Mouse (Mus musculus): ENCODE measurements around the gene Ncapd2.

Gene Ncapd2

GRCm38 (mm10) chr6:125165328-125165891, 26.1 kb downstream of the Ncapd2 start:
- in situ Hi-C loops (cut with MboI), result no loop called here

DNA sequence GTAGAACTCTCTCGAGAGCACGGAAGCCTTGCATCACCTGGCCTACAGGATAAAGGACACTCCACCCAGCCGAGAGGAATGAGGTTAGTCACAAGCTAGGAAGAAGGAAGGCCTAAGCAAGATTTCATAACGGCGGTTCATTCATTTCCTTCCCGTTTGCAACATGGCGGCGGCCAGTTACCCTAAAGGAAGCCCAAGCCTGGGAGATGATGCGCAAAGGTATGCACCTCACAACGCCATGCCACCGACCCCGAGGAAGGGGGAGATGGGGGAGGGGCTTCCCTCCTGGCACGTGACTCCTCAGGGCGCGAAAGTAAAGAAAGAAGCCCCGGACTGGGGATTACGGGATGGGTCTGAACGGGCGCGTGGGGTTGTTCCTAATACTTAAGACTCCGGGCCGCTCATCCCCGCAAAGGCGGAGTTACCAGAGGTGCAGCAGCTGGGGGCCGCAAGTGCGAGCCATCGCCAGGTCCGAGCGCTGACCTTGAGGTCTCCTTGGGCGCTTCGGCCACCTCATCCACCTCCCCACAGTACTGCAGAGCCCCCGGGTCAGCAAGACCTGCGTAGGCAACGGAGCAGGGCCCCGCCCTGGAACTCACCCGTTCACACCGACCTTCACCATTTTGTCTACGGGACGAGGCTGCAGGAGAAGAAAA, 26.7 kb downstream of the Ncapd2 start:
- in situ Hi-C loops (cut with MboI), result loop anchor here (5.0 kb wide), 1 partner anchor 108 kb away; no protein-coding TSS in a partner anchor

DNA sequence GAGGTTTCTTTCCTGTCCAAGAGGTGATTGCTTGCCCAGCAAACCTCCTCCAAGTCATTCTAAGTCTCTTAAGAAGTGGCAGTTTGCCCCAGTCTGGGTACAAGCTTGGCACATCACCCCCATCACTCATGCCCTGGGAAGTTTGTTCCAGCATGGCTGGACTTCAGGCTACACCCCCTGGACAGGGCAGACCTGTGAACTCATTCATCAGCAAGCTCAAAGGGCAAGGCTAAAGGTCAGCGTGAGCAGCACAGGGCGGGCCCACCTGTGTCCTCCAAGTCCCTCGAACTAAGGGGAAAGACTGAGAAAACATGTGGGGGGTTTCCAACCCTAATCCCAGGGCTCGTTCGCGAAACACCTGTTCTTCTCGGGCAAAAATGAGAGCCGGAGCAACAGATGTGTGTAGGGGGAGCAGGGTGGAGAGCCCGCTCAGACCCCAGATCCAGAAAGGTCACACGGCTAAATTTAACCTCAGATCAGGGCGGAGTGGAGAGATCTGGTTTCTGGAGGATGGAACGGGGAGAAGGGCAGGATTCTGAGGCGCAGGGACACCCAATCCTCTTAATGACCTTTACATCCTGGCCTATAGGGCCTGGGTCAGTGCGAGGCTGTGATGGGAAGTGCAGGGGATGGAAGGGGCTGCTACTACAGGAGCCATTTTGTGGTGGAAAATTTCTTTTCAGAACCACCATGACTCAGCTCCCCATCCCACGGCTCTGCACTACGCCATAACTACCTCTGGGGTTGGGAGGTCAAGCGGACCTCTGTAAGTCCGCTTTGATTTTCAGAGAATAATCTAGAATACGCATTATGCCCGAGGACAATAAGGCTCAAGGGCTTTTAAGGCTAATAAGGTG, 27.5 kb downstream of the Ncapd2 start:
- in situ Hi-C loops (cut with MboI), result loop anchor here (5.0 kb wide), 1 partner anchor 108 kb away; no protein-coding TSS in a partner anchor

DNA sequence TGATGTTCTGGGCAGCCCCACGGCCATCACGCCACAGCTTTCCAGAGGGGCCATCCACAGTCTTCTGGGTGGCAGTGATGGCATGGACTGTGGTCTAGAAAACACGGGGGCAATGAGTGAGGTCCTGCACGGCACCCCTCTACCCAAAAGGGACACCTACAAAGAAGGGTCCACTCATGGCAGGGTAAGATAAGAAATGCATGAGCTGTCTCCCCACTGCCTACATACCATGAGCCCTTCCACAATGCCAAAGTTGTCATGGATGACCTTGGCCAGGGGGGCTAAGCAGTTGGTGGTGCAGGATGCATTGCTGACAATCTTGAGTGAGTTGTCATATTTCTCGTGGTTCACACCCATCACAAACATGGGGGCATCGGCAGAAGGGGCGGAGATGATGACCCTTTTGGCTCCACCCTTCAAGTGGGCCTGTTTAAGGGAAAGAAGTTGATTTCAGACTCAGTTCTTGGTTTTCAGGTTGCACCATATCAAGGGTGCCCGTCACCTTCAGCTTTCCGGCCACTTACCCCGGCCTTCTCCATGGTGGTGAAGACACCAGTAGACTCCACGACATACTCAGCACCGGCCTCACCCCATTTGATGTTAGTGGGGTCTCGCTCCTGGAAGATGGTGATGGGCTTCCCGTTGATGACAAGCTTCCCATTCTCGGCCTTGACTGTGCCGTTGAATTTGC, 28.7 kb downstream of the Ncapd2 start:
- in situ Hi-C loops (cut with MboI), result loop anchor here (5.0 kb wide), 1 partner anchor 110 kb away; no protein-coding TSS in a partner anchor

- in situ Hi-C loops (cut with MboI), result loop anchor here (5.0 kb wide), 1 partner anchor 110 kb away; no protein-coding TSS in a partner anchor
Measured at GRCm38 (mm10) chr6:125161971-125162370, 29.5 kb downstream of the Ncapd2 start.

- in situ Hi-C loops (cut with MboI), result loop anchor here (5.0 kb wide), 1 partner anchor 111 kb away; no protein-coding TSS in a partner anchor
Measured at GRCm38 (mm10) chr6:125160854-125161760, 30.4 kb downstream of the Ncapd2 start.

DNA sequence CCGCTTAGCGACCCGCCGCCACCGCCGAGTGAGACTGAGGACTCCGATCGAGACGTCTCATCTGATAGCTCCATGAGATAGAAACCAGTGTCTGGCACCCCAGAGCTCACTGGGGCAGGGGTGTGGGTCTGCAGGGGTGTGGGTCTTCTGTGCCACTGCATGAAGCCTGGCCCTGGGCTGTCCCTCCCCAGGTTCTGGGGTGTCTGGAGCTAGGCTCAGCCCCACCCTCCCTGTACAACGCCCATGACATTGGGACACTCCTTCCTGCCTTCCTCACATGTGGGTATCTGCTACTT, 31.0 kb downstream of the Ncapd2 start:
- in situ Hi-C loops (cut with MboI), result loop anchor here (5.0 kb wide), 1 partner anchor 112 kb away; no protein-coding TSS in a partner anchor

DNA sequence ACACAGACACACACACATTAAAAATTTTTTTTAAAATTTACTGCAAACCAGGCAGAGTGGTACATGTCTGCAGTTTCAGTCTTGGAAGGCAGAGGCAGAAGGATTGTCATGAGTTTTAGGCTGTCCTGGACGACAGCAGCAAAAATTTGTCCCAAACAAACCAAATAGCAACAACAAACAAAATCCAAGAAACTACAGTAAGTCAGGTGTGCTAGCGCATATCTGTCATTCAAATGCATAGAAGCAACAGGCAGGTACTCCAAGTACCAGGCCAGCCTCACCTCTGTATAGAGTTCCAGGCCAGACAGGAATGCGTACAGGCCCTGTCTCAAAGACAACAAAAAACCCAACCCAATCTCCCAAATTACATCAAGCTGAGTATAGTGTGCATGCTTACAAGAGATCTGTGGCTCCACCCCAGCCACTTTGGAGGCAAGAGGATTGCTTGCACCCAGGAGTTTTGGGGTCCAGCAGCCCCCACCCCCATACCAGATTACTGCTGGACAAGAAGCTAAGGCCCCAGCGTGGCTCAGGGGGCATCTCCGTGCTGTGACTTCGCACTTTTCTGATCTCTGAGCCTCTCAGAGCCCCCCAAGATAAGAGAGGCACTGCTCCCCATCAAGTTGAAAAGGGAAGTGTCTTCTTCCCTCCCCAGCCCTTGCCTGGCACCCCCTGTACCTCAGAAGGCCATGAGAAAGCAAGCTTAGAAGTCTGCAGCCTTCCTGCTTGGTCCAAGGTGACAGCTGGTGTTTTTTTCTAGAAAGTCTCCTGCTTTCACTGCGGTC, 31.5 kb downstream of the Ncapd2 start:
- in situ Hi-C loops (cut with MboI), result loop anchor here (5.0 kb wide), 1 partner anchor 112 kb away; no protein-coding TSS in a partner anchor

DNA sequence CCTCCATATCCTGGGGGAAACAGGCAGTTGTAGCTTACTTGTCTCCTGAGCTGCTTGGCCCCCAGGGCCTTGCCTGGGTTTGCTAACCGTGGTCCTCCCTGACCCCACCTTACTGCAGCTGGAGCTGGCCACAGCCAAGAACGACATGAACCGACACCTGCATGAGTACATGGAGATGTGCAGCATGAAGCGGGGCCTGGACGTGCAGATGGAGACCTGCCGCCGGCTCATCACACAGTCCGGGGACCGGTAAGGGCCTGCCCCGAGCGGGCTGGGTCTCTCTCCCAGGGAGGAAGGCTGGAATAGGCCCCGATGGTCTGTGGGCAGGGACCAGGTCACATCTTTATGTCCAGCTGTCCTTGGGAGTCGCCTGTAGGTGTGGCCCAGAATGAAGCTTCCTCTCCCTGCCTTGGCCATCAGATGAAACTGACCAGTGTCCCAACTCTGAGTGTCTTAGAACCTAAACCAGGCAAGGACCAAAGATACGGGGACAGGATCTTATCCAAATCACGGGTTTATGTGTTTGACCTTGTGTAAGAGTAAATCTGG, 32.5 kb downstream of the Ncapd2 start:
- in situ Hi-C loops (cut with MboI), result no loop called here

DNA sequence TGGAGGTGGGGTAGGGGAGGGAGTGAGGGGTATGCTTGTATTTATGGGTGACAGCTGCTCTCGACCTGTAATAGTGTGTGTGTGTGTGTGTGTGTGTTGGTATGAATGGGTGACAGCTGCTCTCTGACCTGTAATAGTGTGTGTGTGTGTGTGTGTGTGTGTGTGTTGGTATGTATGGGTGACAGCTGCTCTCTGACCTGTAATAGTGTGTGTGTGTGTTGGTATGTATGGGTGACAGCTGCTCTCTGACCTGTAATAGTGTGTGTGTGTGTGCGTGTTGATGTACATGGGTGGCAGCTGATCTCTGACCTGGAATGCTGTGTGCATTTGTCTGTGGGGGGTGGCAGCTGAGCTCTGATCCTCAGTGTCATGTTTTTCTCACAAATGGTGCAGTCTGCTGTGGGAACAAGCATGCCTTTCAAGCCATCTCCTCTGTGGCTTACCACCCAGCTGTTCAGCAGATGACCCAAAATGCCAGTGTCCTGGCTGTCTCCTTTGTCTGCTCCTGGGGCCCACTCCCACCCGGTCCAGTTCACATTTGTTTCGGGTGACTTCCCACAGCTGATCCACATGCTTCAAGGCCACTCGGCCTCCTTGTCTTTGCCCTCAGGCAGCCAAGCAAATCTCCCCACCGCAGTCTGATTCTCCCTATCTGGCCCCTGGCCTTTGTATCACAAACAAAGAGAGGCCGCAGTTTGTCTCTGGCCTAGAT, 34.4 kb downstream of the Ncapd2 start:
- in situ Hi-C loops (cut with MboI), result no loop called here

DNA sequence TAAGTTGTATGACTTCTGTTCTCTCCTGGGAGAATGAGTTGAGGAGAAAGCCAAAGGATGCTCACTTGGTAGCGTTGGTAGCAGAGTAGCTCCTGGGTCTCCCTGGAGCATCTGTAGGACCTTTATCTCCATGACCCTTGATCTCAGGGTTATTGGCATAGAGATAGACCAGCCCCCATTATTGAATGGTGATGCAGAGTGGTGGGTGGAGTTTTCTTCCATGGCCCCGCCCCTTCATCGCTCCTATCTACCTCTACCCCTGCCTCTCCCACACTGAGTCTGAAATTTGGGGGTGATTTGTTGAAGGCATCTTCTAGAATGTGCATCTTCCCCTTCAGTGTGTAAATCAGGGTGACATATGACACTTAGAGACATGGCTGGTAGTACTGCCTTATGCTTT, 35.0 kb downstream of the Ncapd2 start:
- in situ Hi-C loops (cut with MboI), result no loop called here

DNA sequence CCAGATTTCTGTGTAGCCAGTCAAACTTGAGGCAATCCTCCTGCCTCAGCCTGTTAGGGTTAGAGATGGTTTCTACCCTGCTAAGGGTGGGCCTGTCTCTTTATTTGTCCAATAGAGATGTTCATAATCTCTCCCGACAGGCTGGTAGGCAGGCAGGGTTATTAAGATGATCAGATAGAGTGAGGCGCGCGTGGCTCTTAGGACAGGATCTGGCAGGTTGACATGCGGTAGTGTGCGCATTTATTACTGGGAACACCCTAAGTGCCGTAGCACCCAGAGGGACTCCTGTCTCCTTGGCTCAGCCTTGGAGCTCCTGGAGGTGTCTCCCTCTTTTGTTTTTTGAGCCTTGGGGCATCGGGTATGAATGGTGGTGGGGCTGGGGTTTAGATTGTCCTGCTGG, 36.2 kb downstream of the Ncapd2 start:
- in situ Hi-C loops (cut with MboI), result no loop called here

GRCm38 (mm10) chr6:125154550-125154949, 37.0 kb downstream of the Ncapd2 start:
- in situ Hi-C loops (cut with MboI), result no loop called here

- in situ Hi-C loops (cut with MboI), result no loop called here
Measured at GRCm38 (mm10) chr6:125153682-125154081, 37.8 kb downstream of the Ncapd2 start.

DNA sequence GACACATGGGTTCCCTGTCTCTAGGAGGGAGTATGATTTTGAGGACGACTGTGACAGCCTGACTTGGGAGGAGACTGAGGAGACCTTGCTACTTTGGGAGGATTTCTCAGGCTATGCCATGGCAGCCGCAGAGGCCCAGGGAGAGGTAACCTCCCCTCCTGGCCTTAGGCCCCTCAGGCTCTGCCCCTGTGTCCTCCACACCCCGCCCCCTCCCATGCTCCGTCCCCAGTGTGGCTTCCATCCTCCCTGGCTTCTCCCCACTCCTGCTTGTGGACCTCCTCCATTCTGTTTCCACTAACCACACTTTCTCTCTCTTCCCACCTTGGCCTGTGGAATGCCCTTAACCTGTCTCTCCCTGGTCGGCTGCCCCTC, 38.5 kb downstream of the Ncapd2 start:
- in situ Hi-C loops (cut with MboI), result no loop called here

- in situ Hi-C loops (cut with MboI), result no loop called here
Measured at GRCm38 (mm10) chr6:125152212-125153017, 39.1 kb downstream of the Ncapd2 start.

GRCm38 (mm10) chr6:125149569-125149950, 41.9 kb downstream of the Ncapd2 start:
- in situ Hi-C loops (cut with MboI), result no loop called here

DNA sequence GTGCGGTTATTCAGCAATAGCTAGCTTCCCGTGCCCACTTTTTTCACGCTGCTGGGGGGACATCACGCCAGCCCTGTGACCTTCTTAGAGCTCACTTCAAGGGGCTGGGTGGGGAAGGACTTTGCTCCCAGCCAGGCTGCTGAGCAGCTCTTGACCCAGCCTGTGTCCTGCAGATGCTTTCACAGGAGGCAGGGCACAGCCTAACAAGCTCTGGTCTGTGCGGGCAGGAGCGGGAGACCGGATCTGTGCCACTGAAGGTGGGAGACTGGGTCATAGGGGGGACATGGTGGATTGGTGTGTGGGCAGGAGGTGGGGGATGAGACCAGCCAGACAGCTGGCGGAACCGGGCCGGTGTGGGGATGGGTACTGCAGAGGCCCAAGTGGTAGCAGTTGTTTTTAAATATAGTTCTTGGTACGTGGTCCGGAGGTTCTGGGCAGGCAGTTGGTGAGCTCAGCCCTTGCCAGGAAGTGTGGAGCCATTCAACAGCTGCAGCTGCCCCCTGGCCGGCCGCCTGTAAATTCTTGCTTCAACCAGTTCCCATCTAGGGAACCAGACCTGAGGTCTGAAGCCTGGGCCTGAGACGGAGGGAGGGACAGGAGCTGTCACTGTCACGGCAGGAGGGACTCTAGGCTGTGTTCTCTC, 42.5 kb downstream of the Ncapd2 start:
- in situ Hi-C loops (cut with MboI), result no loop called here
